Mouse (Mus musculus): ENCODE measurements around the gene Prss44. TPM values are rescaled to one million over a fixed set of nuclear protein-coding genes. Genes with fewer than 3 reads are reported as not detected.

Prss44 gene
- polyA plus RNA-seq, 1 experiment = not detected

- no peak within 1 kb of the TSS for H3K4me3 ChIP-seq
- H3K27me3 ChIP-seq (ENCODE audit: control insufficient read depth, insufficient read depth, insufficient read length) = no peaks in the 10 kb centered on the region
- TF ChIP-seq TCF12 (IDR thresholded peaks at IDR 0.05; ENCODE audit: insufficient read depth, poor library complexity, severe bottlenecking) (no peak), MYOD1 (IDR thresholded peaks at IDR 0.05; ENCODE audit: control insufficient read depth in 1 of 3, insufficient read length in 2 of 3, low read depth in 2 of 3) (no peak), SRF (IDR thresholded peaks at IDR 0.05; ENCODE audit: control insufficient read depth, insufficient read length, low read depth) (no peak), POLR2AphosphoS2 (IDR thresholded peaks at IDR 0.05; ENCODE audit: insufficient read length, low read depth) (no peak), MAX (IDR thresholded peaks at IDR 0.05; ENCODE audit: low read depth) (no peak), MYOG (IDR thresholded peaks at IDR 0.05; ENCODE audit: control insufficient read depth in 1 of 3, insufficient read depth in 1 of 3, insufficient read length in 2 of 3, low read depth in 2 of 3) (no peak), E2F4 (IDR thresholded peaks at IDR 0.05; ENCODE audit: insufficient read depth) (no peak), POLR2A (IDR thresholded peaks at IDR 0.05; ENCODE audit: insufficient read length, low read depth) (no peak), TCF3 (IDR thresholded peaks at IDR 0.05; ENCODE audit: insufficient read length, low read depth) (no peak), CEBPB (IDR thresholded peaks at IDR 0.05; ENCODE audit: insufficient read depth, poor library complexity, severe bottlenecking) (no peak), REST (IDR thresholded peaks at IDR 0.05; ENCODE audit: insufficient read depth, insufficient read length) (no peak), USF1 (IDR thresholded peaks at IDR 0.05; ENCODE audit: low read depth) (no peak)
- H3ac ChIP-seq (ENCODE audit: control insufficient read depth, insufficient read length) = no peak within 1 kb of the TSS
- no peaks in the 10 kb centered on the region for H3K79me2 ChIP-seq (ENCODE audit: control insufficient read depth, insufficient read depth)
- H3K36me3 ChIP-seq (ENCODE audit: control insufficient read depth, insufficient read depth) = no peaks in the 10 kb centered on the region
- H3K4me2 ChIP-seq (ENCODE audit: low read depth) = no peak within 1 kb of the TSS
These were observed 44.1 kb downstream of the Prss44 start, which contains the start of gene Prss50 for GRCm38 (mm10) chr9:110857781-110858472. Gene Prss50, plus strand, starts transcription at chr9:110857967.

DNA sequence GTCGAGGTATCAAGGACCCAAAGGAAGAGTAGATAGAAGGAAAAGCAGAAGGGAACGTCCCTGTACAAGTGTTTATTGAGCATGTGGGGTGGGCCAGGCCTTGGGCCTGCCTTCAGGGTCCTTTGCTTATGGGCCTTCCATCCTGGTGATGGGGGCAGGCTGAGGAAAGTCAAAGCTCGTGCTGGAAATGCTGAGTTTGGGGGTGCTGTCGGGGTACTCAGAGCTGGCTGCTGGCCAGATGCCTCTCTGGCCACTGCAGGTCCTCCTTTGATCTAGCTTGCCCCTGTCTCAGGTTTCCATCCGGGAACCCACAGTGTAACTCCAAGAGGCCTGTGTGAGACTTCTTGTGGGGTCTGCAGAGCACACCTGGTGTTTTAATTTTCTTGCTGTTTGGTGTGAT is 44.7 kb downstream of the Prss44 start:
- Histone ChIP-seq H3K79me2 (ENCODE audit: control insufficient read depth, insufficient read depth) (no peaks in the 10 kb centered on the region), H3K4me3 (no peak overlapping the region), H3K27me3 (ENCODE audit: control insufficient read depth, insufficient read depth, insufficient read length) (no peaks in the 10 kb centered on the region), H3ac (ENCODE audit: control insufficient read depth, insufficient read length) (no peak overlapping the region), H3K4me2 (ENCODE audit: low read depth) (no peak overlapping the region), H3K36me3 (ENCODE audit: control insufficient read depth, insufficient read depth) (no peaks in the 10 kb centered on the region)
- TF ChIP-seq MAX (IDR thresholded peaks at IDR 0.05; ENCODE audit: low read depth) (no peak), USF1 (IDR thresholded peaks at IDR 0.05; ENCODE audit: low read depth) (no peak), REST (IDR thresholded peaks at IDR 0.05; ENCODE audit: insufficient read depth, insufficient read length) (no peak), POLR2A (IDR thresholded peaks at IDR 0.05; ENCODE audit: insufficient read length, low read depth) (no peak), SRF (IDR thresholded peaks at IDR 0.05; ENCODE audit: control insufficient read depth, insufficient read length, low read depth) (no peak), POLR2AphosphoS2 (IDR thresholded peaks at IDR 0.05; ENCODE audit: insufficient read length, low read depth) (no peak), MYOG (IDR thresholded peaks at IDR 0.05; ENCODE audit: control insufficient read depth in 1 of 3, insufficient read depth in 1 of 3, insufficient read length in 2 of 3, low read depth in 2 of 3) (no peak)

DNA sequence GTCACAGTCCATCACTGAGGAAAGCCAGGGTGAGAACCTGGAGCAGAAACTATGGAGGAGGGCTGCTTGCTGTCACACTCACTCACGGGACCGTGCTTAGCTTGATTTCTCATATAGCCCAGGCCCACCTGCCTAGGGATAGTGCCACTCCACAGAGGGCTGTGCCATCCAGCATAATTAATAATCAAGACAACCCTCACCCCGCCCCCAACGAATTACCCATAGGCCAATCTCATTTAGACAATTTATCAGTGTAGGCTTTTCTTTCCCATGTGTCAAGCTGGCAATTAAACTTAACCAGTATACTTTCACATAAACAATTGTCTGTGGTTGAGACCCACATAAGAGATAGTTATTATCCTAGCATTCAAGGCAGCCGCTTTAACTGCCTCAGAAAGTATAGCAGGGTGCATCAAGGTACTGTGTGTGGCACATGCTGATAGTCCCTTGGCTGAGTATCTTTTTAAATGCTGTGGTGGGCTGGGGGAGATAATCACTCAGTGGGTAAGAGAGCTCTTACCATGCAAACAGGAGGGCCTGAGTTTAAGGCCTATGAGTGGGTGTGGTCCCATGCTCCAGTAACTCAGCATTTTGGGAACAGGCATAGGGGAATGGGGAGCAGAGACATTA is 45.3 kb downstream of the Prss44 start:
- H3K27me3 ChIP-seq (ENCODE audit: control insufficient read depth, insufficient read depth, insufficient read length) = no peaks in the 10 kb centered on the region
- H3K4me3 ChIP-seq = no peak overlapping the region
- no peaks in the 10 kb centered on the region for H3K79me2 ChIP-seq (ENCODE audit: control insufficient read depth, insufficient read depth)
- no peak for TF ChIP-seq REST (IDR thresholded peaks at IDR 0.05; ENCODE audit: insufficient read depth, insufficient read length)
- no peak for TF ChIP-seq CEBPB (IDR thresholded peaks at IDR 0.05; ENCODE audit: insufficient read depth, poor library complexity, severe bottlenecking)
- TF ChIP-seq E2F4 (IDR thresholded peaks at IDR 0.05; ENCODE audit: insufficient read depth) = no peak
- no peak overlapping the region for H3ac ChIP-seq (ENCODE audit: control insufficient read depth, insufficient read length)
- no peak overlapping the region for H3K4me2 ChIP-seq (ENCODE audit: low read depth)
- H3K36me3 ChIP-seq (ENCODE audit: control insufficient read depth, insufficient read depth) = no peaks in the 10 kb centered on the region

GRCm38 (mm10) chr9:110871030-110871429 is 57.2 kb downstream of the Prss44 start:
- Histone ChIP-seq H3ac (ENCODE audit: control insufficient read depth, insufficient read length) (no peak overlapping the region), H3K4me3 (no peak overlapping the region), H3K79me2 (ENCODE audit: control insufficient read depth, insufficient read depth) (no peaks in the 10 kb centered on the region), H3K36me3 (ENCODE audit: control insufficient read depth, insufficient read depth) (no peaks in the 10 kb centered on the region), H3K4me2 (ENCODE audit: low read depth) (no peak overlapping the region), H3K27me3 (ENCODE audit: control insufficient read depth, insufficient read depth, insufficient read length) (peaks cover 12% of the 10 kb centered on the region)
- TF ChIP-seq TCF12 (IDR thresholded peaks at IDR 0.05; ENCODE audit: insufficient read depth, poor library complexity, severe bottlenecking) = no peak
- TF ChIP-seq REST (IDR thresholded peaks at IDR 0.05; ENCODE audit: insufficient read depth, insufficient read length) = peak; percentile 11

Other genes with a start within 250 kb of the Prss44 start
- 66.9 TPM for gene Nradd, start 189.5 kb upstream of the Prss44 start, polyA plus RNA-seq (2012; fragmentation: generic; extraction: Trizol)
- 3.3 TPM for gene Nbeal2, start 159.8 kb upstream of the Prss44 start, polyA plus RNA-seq (2012; fragmentation: generic; extraction: Trizol)
- 59.2 TPM for gene Ccdc12, start 157.5 kb upstream of the Prss44 start, polyA plus RNA-seq (2012; fragmentation: generic; extraction: Trizol)
- gene Myl3, start 72.1 kb upstream of the Prss44 start, polyA plus RNA-seq (2012; fragmentation: generic; extraction: Trizol) = 0.22 TPM
- 0.20 TPM for gene Pth1r, start 66.8 kb upstream of the Prss44 start, polyA plus RNA-seq (2012; fragmentation: generic; extraction: Trizol)
- not detected for gene Prss42, start 15.8 kb upstream of the Prss44 start, polyA plus RNA-seq (2012; fragmentation: generic; extraction: Trizol)
- gene Prss43, start 12.7 kb downstream of the Prss44 start, polyA plus RNA-seq (2012; fragmentation: generic; extraction: Trizol) = not detected
- not detected for gene Prss45, start 20.6 kb downstream of the Prss44 start, polyA plus RNA-seq (2012; fragmentation: generic; extraction: Trizol)
- gene Prss46, start 30.5 kb downstream of the Prss44 start, polyA plus RNA-seq (2012; fragmentation: generic; extraction: Trizol) = 0.11 TPM
- gene Prss50, start 44.0 kb downstream of the Prss44 start, polyA plus RNA-seq (2012; fragmentation: generic; extraction: Trizol) = 0.02 TPM
- gene Als2cl, start 65.9 kb downstream of the Prss44 start, polyA plus RNA-seq (2012; fragmentation: generic; extraction: Trizol) = 2.5 TPM
- gene Tmie, start 66.1 kb downstream of the Prss44 start, polyA plus RNA-seq (2012; fragmentation: generic; extraction: Trizol) = 0.02 TPM
- gene Fam240a, start 102.9 kb downstream of the Prss44 start, polyA plus RNA-seq (2012; fragmentation: generic; extraction: Trizol) = not detected
- gene Tdgf1, start 132.2 kb downstream of the Prss44 start, polyA plus RNA-seq (2012; fragmentation: generic; extraction: Trizol) = not detected
- 0.49 TPM for gene Lrrc2, start 137.6 kb downstream of the Prss44 start, polyA plus RNA-seq (2012; fragmentation: generic; extraction: Trizol)
- gene Rtp3, start 176.6 kb downstream of the Prss44 start, polyA plus RNA-seq (2012; fragmentation: generic; extraction: Trizol) = not detected
- gene Ltf, start 205.3 kb downstream of the Prss44 start, polyA plus RNA-seq (2012; fragmentation: generic; extraction: Trizol) = not detected
- 0.12 TPM for gene Ccrl2, start 243.5 kb downstream of the Prss44 start, polyA plus RNA-seq (2012; fragmentation: generic; extraction: Trizol)